Mouse (Mus musculus): ENCODE measurements around the gene Szt2.
A peak's percentile ranks its signal among the peaks of the same experiment; 100 is the strongest.

The Szt2 gene

DNA sequence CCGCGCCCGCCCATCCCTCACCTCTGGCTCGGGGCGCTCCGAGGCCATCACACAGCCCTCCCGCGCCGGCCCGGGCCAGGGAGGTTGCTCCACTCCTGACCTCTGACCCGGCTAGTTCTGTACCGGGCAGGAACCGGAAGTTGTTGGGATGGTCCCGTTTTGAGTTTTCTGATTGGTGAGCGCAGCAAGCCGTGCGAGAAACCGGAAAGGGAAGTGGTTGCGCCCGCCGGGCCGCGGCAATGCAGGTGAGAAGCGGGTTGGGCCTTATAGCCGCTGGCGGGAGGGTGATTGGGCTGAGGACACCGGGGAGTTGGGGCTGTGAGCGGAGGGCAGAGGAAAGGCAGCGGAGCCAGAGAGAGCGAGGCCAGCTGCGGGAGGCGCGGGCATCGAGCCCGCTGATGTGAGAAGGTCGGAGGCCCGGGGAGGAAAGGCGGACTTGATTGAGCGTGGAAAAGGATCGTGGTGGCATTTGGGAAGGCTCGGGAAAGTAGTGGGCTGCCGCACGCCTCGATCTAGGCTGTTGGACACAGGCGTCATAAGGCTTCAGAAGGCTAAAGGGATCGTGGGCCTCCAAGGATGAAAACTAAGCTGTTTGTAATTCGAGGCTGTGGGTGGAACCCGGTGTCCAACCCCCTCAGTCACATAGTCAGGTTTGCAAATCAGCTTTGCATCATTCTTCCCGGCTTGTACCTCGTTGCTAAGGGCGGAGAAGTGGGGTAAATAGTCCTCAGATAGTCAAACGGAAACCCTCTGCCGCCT lies at the start of gene Szt2, which contains the start of gene Med8:
TSS of gene Szt2 (minus strand) at position 132 of the 759 bp plus-strand sequence.
TSS of gene Med8 (plus strand) at position 196 of the 759 bp plus-strand sequence.
- DNase-seq (ENCODE audit: low spot score in 2 of 2), result peak; percentile 84 to 87

DNA sequence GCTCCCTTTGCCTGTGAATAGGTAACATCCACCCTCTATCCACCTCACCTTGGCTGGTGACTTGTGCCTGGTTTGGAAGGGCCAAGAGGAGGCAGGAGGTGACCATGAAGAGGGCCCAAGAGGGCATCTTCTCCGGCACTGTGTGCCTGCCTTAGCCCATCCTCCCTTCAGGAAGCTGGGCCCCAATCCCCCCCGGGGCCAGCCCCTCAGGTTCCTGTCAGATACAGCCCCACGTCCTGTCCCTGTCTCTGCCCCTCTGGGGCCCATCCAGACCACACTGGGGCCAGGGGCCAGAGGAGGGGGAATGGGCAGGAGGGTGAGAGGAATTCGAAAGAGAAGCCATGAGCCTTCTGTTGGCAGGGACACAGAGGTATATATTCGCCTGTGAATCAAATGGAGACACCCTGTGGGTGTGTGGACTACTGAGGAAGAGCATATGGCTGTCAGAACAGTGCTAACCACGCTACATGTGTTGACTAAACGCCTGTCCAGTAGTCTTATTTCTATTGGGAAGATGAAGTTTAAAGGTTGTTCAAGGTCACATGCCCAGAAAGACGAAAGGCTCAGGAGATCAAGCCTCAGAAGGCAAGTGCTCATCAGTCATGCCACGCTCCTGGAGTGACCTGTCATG lies 48.4 kb upstream of the Szt2 start, which contains the start of gene Mpl:
TSS of gene Mpl (minus strand) at position 169 of the 631 bp plus-strand sequence.
- DNase-seq (ENCODE audit: low spot score in 2 of 2), result no peak

DNA sequence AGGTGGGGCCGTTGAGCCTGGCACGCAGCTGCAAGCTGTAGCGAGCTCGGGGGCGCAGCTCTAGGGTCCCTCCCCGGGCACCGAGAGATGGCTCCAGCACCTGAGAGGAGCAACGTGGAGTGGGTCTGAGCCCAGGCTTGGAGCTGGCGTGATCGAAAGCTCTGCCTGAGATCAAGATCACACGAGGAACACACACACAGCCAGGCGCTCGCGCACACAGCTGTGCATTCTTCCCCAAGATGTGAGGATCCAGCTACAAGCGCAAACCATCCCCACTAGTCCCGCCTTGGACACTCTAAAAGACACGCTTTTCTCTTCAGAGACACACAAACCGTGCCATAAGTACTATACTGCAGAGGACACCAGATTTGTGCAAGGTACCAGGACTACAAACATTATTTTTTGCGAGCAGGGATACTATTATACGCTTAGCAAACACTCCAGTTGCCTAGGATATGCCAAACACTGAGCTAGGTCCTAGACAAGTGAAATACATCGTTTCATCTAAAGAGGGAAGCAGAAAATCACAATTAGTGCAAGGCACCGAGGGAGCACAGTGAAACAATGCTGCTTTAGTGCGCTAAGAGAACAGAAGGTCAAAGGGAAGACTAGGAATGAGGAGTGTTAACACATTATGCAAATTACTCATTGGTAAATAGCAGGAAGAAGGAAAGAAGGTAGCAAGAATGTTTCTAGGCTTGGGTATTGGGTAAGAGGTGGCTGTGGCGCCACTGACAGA lies 37.5 kb upstream of the Szt2 start:
- DNase-seq (ENCODE audit: low spot score in 2 of 2), result no peak

- no peak for DNase-seq (ENCODE audit: low spot score in 2 of 2)
Measured at GRCm38 (mm10) chr4:118445781-118446414, 36.8 kb upstream of the Szt2 start.

- no peak for DNase-seq (ENCODE audit: low spot score in 2 of 2)
Measured at GRCm38 (mm10) chr4:118445088-118445487, 36.0 kb upstream of the Szt2 start.

DNA sequence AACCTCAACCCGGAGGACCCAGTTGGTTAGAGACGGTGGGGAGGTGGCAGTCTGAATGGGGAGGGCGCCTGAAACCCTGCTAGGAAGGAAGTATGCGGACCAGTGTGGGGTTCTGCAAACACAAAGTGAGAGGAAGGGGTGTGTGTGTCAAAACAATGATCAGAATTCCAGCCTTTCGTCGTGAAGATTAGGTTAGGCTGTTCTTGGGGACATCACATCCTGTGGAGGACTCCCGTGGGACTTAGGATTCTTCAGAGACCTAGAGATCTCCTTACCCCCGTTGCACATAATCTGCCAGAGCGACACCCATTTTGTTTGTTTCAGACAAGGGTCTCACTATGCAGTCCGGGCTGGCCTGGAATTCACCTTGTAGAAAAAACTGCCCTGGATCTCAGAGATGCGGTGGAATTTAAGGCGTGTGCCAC lies 28.8 kb upstream of the Szt2 start:
- peak; percentile 45 to 52 for DNase-seq (ENCODE audit: low spot score in 2 of 2)

- DNase-seq (ENCODE audit: low spot score in 2 of 2), result peak; percentile 82 to 84
Measured at GRCm38 (mm10) chr4:118436820-118437603, 27.9 kb upstream of the Szt2 start, which contains the start of gene Cdc20. Cdc20 (minus strand) TSS chr4:118437352.

DNA sequence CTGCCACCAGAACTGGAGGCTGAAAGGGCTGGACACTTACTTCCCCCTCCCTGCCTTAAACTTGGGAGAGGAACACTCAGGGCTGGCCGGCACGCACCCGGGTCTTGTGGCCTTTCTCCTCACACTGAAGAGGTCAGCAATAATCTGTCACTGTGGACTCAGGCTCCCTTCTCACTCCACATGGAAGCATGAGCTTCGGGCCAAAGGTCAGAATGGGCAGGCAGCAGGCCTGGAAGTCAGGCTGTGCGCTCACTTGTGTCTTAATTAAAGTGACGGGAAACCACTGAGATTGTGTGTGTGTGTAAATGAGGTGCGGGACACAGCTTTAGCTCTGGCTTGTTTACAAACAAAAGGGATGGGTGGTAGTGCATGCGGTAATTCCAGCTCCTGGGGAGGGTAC lies 23.3 kb upstream of the Szt2 start:
- no peak for DNase-seq (ENCODE audit: low spot score in 2 of 2)

DNA sequence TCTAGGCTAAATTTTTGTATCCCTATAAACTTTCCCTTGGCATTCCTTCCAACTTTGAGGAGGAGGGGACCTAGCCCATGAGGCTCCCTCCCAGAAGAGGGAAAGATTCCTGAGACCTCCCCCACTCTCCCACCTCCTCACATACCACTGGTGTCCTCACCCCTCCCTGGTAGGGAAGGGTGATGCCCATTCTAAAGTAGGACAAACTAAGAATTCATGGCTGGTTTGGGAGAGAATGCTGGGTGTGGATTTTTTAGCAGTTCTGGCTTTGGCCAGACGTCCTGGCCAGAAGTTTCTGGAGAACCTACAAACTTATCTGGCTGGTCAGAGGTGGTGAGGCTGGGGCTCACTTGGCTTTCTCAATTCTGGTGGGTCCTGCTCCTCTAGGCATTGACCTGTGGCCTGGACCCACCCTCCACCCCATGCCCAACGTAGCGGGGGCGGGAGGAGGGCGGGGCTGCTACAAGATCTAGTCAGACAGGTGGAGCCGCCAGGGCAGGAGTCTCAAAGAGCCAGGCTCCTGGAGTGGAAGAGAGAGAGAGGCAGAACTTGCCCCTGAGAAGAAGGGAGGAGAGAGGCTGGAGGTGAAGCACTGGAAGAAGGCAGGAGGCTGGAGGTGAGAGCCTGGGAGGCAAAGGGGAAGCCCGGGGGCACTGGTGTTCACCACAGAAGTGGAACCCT lies 20.3 kb upstream of the Szt2 start:
- no peak for DNase-seq (ENCODE audit: low spot score in 2 of 2)

DNA sequence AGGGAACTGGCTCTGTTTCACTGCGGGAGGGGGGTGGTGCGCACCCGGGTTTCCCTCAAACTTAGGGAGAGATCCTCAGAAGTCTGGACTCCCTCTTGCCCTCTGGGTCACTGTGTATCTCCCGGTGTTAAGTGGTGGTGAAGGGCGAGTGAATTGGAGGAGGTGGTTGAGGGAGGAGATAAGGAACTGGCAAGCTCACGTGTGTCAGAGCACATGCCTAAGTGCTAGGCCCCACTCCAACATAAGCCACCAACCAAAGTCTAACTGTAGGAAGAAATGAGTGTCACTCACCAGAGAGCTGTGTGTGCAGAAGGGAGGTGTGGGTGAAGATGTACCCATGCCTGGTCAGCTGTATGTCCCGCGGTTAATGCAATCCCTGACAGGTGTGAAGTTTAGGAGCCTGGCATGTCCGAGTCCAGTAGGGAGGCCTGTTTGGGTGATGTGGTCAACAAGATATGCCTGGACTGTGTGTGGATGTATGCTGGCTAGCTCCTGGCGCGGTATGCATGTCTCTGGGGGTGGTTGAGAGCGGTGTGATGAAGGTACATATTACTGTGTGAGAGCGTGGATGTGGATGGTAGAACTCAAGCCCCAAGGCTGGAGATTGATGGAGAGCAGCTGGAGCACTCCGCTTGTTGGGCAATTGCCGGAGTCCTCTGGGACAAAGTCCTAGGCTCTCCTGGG lies 19.6 kb upstream of the Szt2 start:
- DNase-seq (ENCODE audit: low spot score in 2 of 2), result no peak

- peak; percentile 58 to 60 for DNase-seq (ENCODE audit: low spot score in 2 of 2)
Measured at GRCm38 (mm10) chr4:118427768-118428451, 18.8 kb upstream of the Szt2 start, which contains the start of gene Elovl1. Elovl1 (plus strand) TSS chr4:118428093.

DNA sequence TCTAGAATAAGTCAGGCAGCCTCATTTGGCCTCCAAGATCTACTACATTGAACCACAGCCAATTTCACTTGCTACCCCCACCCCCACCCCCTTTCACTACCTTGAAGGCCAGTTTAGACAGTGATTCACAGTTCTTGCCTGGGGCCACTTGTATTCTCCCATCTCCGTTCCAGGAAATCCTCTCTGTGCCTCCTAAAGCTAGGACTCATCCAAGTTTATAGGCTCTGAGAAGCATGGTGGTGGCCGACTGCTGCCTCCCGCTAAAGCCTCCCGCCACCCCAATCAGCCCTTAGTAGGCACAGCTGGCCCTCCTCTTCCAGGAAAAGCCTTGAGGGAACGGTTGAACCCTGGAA lies 18.3 kb upstream of the Szt2 start:
- DNase-seq (ENCODE audit: low spot score in 2 of 2), result no peak

GRCm38 (mm10) chr4:118425374-118425773 lies 16.3 kb upstream of the Szt2 start:
- no peak for DNase-seq (ENCODE audit: low spot score in 2 of 2)

GRCm38 (mm10) chr4:118424541-118425160 lies 15.6 kb upstream of the Szt2 start:
- no peak for DNase-seq (ENCODE audit: low spot score in 2 of 2)

DNA sequence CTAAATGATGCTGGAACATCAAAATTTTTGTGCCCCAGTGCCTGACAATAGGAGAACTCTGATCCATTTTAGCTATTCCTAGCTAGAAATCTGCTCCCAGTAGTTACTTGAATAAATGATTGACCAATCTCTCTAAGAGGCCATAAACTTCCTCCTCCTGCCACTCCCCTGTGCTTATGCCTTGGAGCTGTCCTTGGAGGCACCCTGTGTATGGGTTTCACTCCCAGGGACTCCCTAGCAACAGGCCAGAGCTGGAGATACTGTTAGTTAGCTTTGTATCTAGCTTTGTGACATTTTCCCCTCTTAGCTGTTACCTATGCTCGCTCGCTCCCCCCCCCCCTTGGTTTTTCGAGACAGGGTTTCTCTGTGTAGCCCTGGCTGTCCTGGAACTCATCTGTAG lies 12.3 kb upstream of the Szt2 start:
- DNase-seq (ENCODE audit: low spot score in 2 of 2), result no peak

GRCm38 (mm10) chr4:118417112-118417797 lies 8.2 kb upstream of the Szt2 start:
- DNase-seq (ENCODE audit: low spot score in 2 of 2), result no peak

DNA sequence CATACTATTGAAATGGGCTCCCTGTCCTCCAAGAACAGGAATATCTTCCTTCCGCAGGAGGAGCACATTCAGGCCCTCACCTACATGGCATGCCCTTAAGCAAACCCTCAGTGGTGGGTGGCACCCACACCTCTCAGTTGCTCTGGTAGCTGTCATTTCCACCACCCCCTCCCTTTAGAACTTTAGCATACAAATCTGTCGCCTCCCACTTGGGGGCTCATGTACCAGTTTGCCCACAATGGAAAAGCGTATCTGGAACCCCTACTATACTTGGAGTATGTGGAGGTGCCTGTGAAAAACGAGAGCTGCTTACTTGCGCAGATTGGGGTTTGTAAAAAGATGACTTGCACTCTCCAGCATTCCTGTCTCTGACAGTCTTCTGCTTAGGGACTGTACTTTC lies 7.3 kb upstream of the Szt2 start:
- DNase-seq (ENCODE audit: low spot score in 2 of 2), result no peak

- no peak for DNase-seq (ENCODE audit: low spot score in 2 of 2)
Measured at GRCm38 (mm10) chr4:118415779-118416178, 6.7 kb upstream of the Szt2 start.

Measured in thymus, postnatal 10 days (tissue).